Mouse (Mus musculus): ENCODE measurements around the gene Rabep1.

DNA sequence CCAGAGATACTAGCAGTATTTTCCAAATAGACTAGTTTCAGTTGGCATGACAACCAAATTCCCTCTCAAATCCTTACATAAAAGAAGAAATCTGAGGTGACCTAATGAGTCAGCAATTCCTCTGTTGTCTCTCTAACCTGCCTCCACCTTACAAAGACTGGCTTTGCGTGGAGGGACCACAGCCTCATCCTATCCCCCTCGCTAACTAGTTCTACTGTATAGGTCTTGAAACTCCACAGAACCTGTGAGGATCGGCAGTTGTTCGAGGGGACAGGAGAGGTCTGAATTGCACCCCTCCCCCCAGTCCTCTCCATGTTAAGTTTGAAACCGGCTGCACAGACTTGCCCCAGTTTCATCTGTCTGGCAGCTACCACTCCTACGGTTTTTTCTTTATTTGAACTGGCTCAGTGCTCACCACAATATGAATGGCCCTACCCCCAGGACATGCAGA lies 9.2 kb upstream of the Rabep1 start:
- TF ChIP-seq CTCF (IDR thresholded peaks at IDR 0.05; ENCODE audit: low read depth) = no peak
- no peak for TF ChIP-seq EP300 (IDR thresholded peaks at IDR 0.05; ENCODE audit: low read depth)
